Mouse (Mus musculus) hindbrain, embryonic 15.5 days (tissue): ENCODE data around the gene Rexo1. TPM values are rescaled to one million over a fixed set of nuclear protein-coding genes. Genes with fewer than 3 reads are reported as not detected.

Experiments
- ATAC-seq: fragments of 200-750 bp; cut with Nextera tagmentation; 2 replicates; pipeline ENCODE4 v1.8.0; 2017; ENCODE audit warnings: low read depth, moderate number of reproducible peaks, moderate TSS enrichment; ENCODE audit not compliant: low FRiP score
- H3K27ac ChIP-seq: fragments of 300-500 bp; sonication (generic); replicated peaks from 2 replicates; pipeline ENCODE4 v1.5.1; 2015; ENCODE audit warnings: mild to moderate bottlenecking, inconsistent platforms
- H3K27me3 ChIP-seq: fragments of 300-500 bp; sonication (generic); 2 replicates; pipeline ENCODE4 v1.6.1; 2015; ENCODE audit warnings: control low read depth, inconsistent platforms
- H3K36me3 ChIP-seq: fragments of 300-500 bp; sonication (generic); 2 replicates; pipeline ENCODE4 v1.6.1; 2015; ENCODE audit warnings: control low read depth, inconsistent platforms
- H3K4me1 ChIP-seq: fragments of 300-500 bp; sonication (generic); replicated peaks from 2 replicates; pipeline ENCODE4 v1.6.1; 2015; ENCODE audit warnings: control low read depth, inconsistent platforms
- H3K4me2 ChIP-seq: fragments of 300-500 bp; sonication (generic); 2 replicates; pipeline ENCODE4 v1.6.1; 2015; ENCODE audit warnings: moderate library complexity, mild to moderate bottlenecking, inconsistent platforms
- H3K4me3 ChIP-seq: fragments of 300-500 bp; sonication (generic); 2 replicates; pipeline ENCODE4 v1.5.1; 2015; ENCODE audit warnings: mild to moderate bottlenecking, inconsistent platforms
- H3K9ac ChIP-seq: fragments of 300-500 bp; sonication (generic); 2 replicates; pipeline ENCODE4 v1.6.1; 2015; ENCODE audit warnings: inconsistent platforms
- H3K9me3 ChIP-seq: fragments of 300-500 bp; sonication (generic); 2 replicates; pipeline ENCODE4 v1.6.1; 2016; ENCODE audit warnings: control low read depth, inconsistent platforms
- WGBS: fragments of 180-500 bp; shearing (Covaris S2); methylation state at CpG from one replicate; pipeline ENCODE4 v1.1.7; 2015; 5-methylcytosine and 5-hydroxymethylcytosine counted together
- polyA plus RNA-seq: library from polyadenylated mRNA; unstranded; fragments of >200 nt; fragmentation: Nextera tagmentation; extraction: Ambion mirVana; gene quantifications from 2 replicates; pipeline ENCODE4 v1.2.1, GENCODE M21; 2015

The Rexo1 gene
- polyA plus RNA-seq, 1 experiment from 2014 or later, result 33.7 TPM

GRCm38 (mm10) chr10:80578911-80579310, 17.6 kb upstream of the Rexo1 start:
- Histone ChIP-seq H3K4me2 (peak overlapping the region; percentile 92), H3K9me3 (no peaks in the 10 kb centered on the region), H3K9ac (no peak overlapping the region), H3K4me3 (0 out of 2 replicates have a peak overlapping the region, but pooled peaks have one; percentile 87), H3K4me1 (peaks cover 37% of the 10 kb centered on the region), H3K36me3 (peaks cover 3% of the 10 kb centered on the region; the same call in 1 of the 2 replicates), H3K27me3 (no peaks in the 10 kb centered on the region), H3K27ac (peak overlapping the region; percentile 91; the same call in 1 of the 2 replicates)
- WGBS, result 8% methylated on average over 8 of the region's 8 CpGs
- no peak for ATAC-seq

DNA sequence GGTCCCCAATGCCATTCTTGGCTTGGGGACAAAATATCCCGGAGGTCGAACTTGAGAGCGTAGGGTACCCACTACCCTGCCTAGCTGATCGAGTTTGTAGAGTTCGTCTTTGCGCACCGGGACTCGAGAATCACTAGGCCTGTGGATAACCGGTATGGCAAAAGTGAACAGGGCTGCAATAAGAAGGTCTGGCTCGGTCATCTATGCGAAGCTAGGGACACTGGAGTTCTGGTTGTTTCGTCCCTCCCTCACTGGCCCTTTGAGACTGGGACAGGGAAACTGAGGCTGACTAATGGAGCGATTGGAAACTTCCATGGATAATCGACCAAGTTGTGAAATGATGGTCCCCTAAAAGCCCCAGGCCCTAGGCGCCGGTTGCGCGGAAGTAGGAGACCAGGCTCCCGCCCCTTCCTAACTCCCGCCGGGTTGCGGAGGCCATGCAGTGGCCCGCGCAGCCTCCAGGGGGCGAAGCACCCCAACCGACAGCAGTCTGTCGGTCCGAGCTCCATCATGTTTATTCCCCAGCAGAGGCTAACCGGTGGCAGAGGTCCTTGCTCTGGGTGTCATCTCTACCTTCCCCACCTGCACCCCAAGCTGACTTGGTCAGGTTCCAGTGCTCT, 16.9 kb upstream of the Rexo1 start:
- Histone ChIP-seq H3K9me3 (no peaks in the 10 kb centered on the region), H3K4me3 (peak overlapping the region; percentile 87), H3K36me3 (peaks cover 3% of the 10 kb centered on the region; the same call in 1 of the 2 replicates), H3K27ac (peak overlapping the region; percentile 91), H3K4me1 (peaks cover 43% of the 10 kb centered on the region), H3K4me2 (peak overlapping the region; percentile 92), H3K27me3 (no peaks in the 10 kb centered on the region), H3K9ac (peak overlapping the region; percentile 76; the same call in 1 of the 2 replicates)
- WGBS, result under 1% methylated on average over 29 of the region's 29 CpGs
- ATAC-seq, result peak; percentile 3; the same call in 1 of the 2 replicates

DNA sequence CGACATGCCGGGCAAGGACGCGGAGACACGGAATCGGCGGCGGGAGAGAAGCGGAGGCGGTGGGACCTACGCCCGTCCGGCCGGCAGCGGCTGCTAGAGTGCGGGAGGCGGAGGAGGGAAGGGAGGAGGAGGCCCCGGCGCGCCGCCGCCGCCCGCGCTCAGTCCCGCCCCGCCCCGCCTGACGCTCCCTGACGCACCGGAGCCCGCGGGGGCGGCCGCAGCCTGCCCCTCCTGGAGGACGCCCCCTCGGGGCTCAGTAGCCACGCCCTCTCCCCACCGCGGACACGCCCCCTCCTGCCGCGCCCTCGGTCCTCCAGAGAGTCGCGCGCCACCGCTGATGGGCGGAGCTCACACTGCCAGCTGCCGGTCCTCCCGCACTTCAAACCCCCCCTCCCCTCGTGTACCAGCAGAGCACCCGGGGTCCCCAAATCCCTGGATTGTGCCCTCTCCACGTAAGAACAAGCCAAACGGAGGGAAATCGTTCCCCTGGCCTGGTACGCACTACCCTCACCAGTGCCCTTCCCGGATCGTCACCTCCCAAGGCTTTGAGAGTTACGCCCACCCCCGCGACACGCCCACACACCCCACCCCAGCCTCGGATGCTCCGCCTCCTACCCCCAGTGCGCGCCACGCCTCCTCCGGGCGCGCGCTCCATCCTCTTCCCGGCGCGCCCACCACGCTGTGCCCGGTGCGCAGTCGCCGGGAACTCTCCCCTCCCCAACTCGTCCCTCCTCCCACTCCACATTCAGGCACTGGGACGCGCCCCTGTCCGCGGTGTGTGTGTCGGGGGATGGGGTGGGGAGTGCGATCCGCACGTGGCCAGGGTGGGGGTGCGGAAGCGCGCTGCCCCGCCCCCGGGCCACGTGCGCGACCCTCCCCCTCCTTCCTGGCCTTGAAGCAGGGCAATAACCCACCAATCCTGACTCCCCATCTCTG, 16.1 kb upstream of the Rexo1 start, which contains the start of gene Klf16:
Gene Klf16, minus strand, starts transcription at position 127 of the 936 bp plus-strand sequence.
- Histone ChIP-seq H3K4me3 (peak within 1 kb of the TSS; percentile 87), H3K9me3 (no peaks in the 10 kb centered on the region), H3K4me1 (peaks cover 44% of the 10 kb centered on the region), H3K36me3 (peaks cover 3% of the 10 kb centered on the region; the same call in 1 of the 2 replicates), H3K9ac (peak within 1 kb of the TSS; percentile 76), H3K27ac (peak within 1 kb of the TSS; percentile 91), H3K27me3 (no peaks in the 10 kb centered on the region), H3K4me2 (peak within 1 kb of the TSS; percentile 92)
- peak; percentile 87 for ATAC-seq
- WGBS, result under 1% methylated on average over 71 of the region's 97 CpGs

GRCm38 (mm10) chr10:80576351-80577194, 15.2 kb upstream of the Rexo1 start:
- Histone ChIP-seq H3K4me1 (peaks cover 48% of the 10 kb centered on the region), H3K27ac (peak overlapping the region; percentile 91), H3K9ac (peak overlapping the region; percentile 76), H3K27me3 (no peaks in the 10 kb centered on the region), H3K36me3 (peaks cover 3% of the 10 kb centered on the region; the same call in 1 of the 2 replicates), H3K4me2 (peak overlapping the region; percentile 92), H3K4me3 (peak overlapping the region; percentile 87), H3K9me3 (no peaks in the 10 kb centered on the region)
- under 1% methylated on average over 92 of the region's 96 CpGs for WGBS
- no peak for ATAC-seq

- Histone ChIP-seq H3K36me3 (no peaks in the 10 kb centered on the region), H3K9me3 (no peaks in the 10 kb centered on the region), H3K9ac (peak overlapping the region; percentile 76), H3K27ac (0 out of 2 replicates have a peak overlapping the region, but pooled peaks have one; percentile 91), H3K4me3 (peak overlapping the region; percentile 87), H3K4me2 (peak overlapping the region; percentile 92), H3K4me1 (peaks cover 54% of the 10 kb centered on the region), H3K27me3 (no peaks in the 10 kb centered on the region)
- 20% methylated on average over 17 of the region's 17 CpGs for WGBS
- no peak for ATAC-seq
Observed at GRCm38 (mm10) chr10:80575925-80576324, 14.6 kb upstream of the Rexo1 start.

- no peak overlapping the region for H3K9ac ChIP-seq
- 74% methylated on average over 3 of the region's 3 CpGs for WGBS
Observed at GRCm38 (mm10) chr10:80574896-80575295, 13.5 kb upstream of the Rexo1 start.

GRCm38 (mm10) chr10:80573944-80574343, 12.6 kb upstream of the Rexo1 start:
- no peak overlapping the region for H3K9ac ChIP-seq
- H3K9me3 ChIP-seq, result no peaks in the 10 kb centered on the region
- peaks cover 65% of the 10 kb centered on the region for H3K4me1 ChIP-seq
- H3K27me3 ChIP-seq, result no peaks in the 10 kb centered on the region
- no peaks in the 10 kb centered on the region for H3K36me3 ChIP-seq
- no peak overlapping the region for H3K4me2 ChIP-seq
- H3K27ac ChIP-seq, result no peak overlapping the region
- no peak overlapping the region for H3K4me3 ChIP-seq
- ATAC-seq, result no peak
- WGBS, result 53% methylated on average over 9 of the region's 9 CpGs

More at GRCm38 (mm10) chr10:80574896-80575295, 13.5 kb upstream of the Rexo1 start:
- H3K4me3 ChIP-seq, result peak overlapping the region; percentile 87
- H3K36me3 ChIP-seq, result no peaks in the 10 kb centered on the region
- peaks cover 64% of the 10 kb centered on the region for H3K4me1 ChIP-seq
- ATAC-seq, result no peak
- H3K9me3 ChIP-seq, result no peaks in the 10 kb centered on the region
- H3K4me2 ChIP-seq, result peak overlapping the region; percentile 92
- no peak overlapping the region for H3K27ac ChIP-seq
- no peaks in the 10 kb centered on the region for H3K27me3 ChIP-seq

GRCm38 (mm10) chr10:80572477-80572876, 11.1 kb upstream of the Rexo1 start:
- Histone ChIP-seq H3K9me3 (no peaks in the 10 kb centered on the region), H3K27me3 (no peaks in the 10 kb centered on the region), H3K36me3 (peaks cover 7% of the 10 kb centered on the region; the same call in 1 of the 2 replicates), H3K4me3 (no peak overlapping the region), H3K27ac (no peak overlapping the region), H3K9ac (no peak overlapping the region), H3K4me2 (no peak overlapping the region), H3K4me1 (peaks cover 53% of the 10 kb centered on the region)
- ATAC-seq, result no peak
- WGBS, result 75% methylated on average over 2 of the region's 2 CpGs

DNA sequence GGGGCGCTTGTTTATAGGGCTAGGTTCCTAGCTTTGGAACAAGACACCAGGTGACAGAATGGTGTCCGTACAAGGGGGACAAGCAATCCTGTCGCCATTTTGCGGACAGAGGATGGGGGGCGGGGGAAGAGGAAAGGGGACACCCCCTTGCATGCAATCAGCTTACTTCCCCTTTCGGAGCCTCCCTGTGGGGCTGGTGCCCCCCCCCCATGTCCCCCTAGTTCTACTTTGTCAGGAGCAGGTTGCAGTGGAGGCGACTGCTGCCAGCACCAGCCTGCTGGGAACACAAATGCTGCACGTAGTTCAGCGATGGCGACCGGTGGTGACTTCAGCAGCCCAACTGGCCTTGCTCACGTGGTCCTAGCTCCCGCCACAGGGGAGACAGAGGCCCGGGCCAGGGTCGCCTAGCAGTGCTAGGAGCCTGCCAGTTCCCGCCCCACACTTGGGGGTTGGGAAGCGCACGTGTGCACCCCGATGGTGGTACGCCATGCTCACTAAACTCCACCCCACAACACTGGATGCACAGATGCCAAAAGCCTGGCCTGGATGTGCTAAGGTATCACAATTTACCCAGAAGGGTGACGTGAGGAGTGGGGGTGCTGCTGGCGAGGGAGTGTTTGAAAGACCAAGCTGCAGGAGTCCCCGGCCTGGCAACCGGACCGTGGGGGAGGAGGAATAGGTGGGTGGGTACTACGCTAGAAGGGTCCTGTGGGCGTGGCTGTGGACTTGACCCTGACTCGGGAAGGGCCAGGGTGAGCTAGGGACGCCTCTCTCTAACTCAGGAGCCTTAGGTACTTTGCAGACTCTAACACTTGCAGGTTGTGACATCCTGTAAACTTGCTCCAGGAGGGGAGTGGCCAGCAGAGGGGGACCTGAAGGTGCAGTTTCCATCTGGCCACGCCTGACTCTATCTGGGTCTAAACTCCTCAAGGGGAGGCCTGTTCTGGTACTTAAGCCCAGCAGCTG, 9.8 kb upstream of the Rexo1 start:
- 17% methylated on average over 30 of the region's 30 CpGs for WGBS
- peak overlapping the region; percentile 44 for H3K4me2 ChIP-seq
- H3K4me3 ChIP-seq, result peak overlapping the region; percentile 3; the same call in 1 of the 2 replicates
- no peak for ATAC-seq
- H3K9me3 ChIP-seq, result no peaks in the 10 kb centered on the region
- H3K36me3 ChIP-seq, result peaks cover 7% of the 10 kb centered on the region; the same call in 1 of the 2 replicates
- 0 out of 2 replicates have a peak overlapping the region, but pooled peaks have one; percentile 11 for H3K9ac ChIP-seq
- no peaks in the 10 kb centered on the region for H3K27me3 ChIP-seq
- H3K27ac ChIP-seq, result peak overlapping the region; percentile 45
- H3K4me1 ChIP-seq, result peaks cover 62% of the 10 kb centered on the region

GRCm38 (mm10) chr10:80570419-80570818, 9.1 kb upstream of the Rexo1 start:
- Histone ChIP-seq H3K36me3 (peaks cover 7% of the 10 kb centered on the region; the same call in 1 of the 2 replicates), H3K27me3 (no peaks in the 10 kb centered on the region), H3K9ac (0 out of 2 replicates have a peak overlapping the region, but pooled peaks have one; percentile 11), H3K4me3 (no peak overlapping the region), H3K4me1 (peaks cover 57% of the 10 kb centered on the region), H3K4me2 (peak overlapping the region; percentile 44; the same call in 1 of the 2 replicates), H3K9me3 (no peaks in the 10 kb centered on the region), H3K27ac (peak overlapping the region; percentile 45; the same call in 1 of the 2 replicates)
- WGBS, result 88% methylated on average over 10 of the region's 10 CpGs
- ATAC-seq, result no peak
